Mouse (Mus musculus) kidney, embryonic 16.5 days (tissue): ENCODE results near the gene Cbr3. TPM values are rescaled to one million over a fixed set of nuclear protein-coding genes. Genes with fewer than 3 reads are reported as not detected.

Experiments
- ATAC-seq: fragments of 200-750 bp; cut with Nextera tagmentation; 2 replicates; pipeline ENCODE4 v1.8.0; 2017; ENCODE audit warnings: moderate TSS enrichment; ENCODE audit not compliant: low FRiP score, low TSS enrichment
- H3K27ac ChIP-seq: fragments of 300-500 bp; sonication (generic); 2 replicates; pipeline ENCODE4 v1.5.1; 2014; ENCODE audit warnings: low read length
- H3K27me3 ChIP-seq: fragments of 300-500 bp; sonication (generic); 2 replicates; pipeline ENCODE4 v1.6.1; 2014; ENCODE audit warnings: low read length, control low read depth, mixed read lengths; ENCODE audit not compliant: insufficient read depth
- H3K36me3 ChIP-seq: fragments of 300-500 bp; sonication (generic); 2 replicates; pipeline ENCODE4 v1.6.1; 2014; ENCODE audit warnings: low read length, control low read depth, mixed read lengths; ENCODE audit not compliant: insufficient read depth
- H3K4me1 ChIP-seq: fragments of 300-500 bp; sonication (generic); 2 replicates; pipeline ENCODE4 v1.6.1; 2014; ENCODE audit warnings: low read length, control low read depth, mixed read lengths; ENCODE audit not compliant: insufficient read depth
- H3K4me2 ChIP-seq: fragments of 300-500 bp; sonication (generic); replicated peaks from 2 replicates; pipeline ENCODE4 v1.6.1; 2014; ENCODE audit warnings: low read depth, low read length
- H3K4me3 ChIP-seq: fragments of 300-500 bp; sonication (generic); 2 replicates; pipeline ENCODE4 v1.5.1; 2014; ENCODE audit warnings: mild to moderate bottlenecking, low read length
- H3K9ac ChIP-seq: fragments of 300-500 bp; sonication (generic); replicated peaks from 2 replicates; pipeline ENCODE4 v1.6.1; 2014; ENCODE audit warnings: low read length
- H3K9me3 ChIP-seq: fragments of 300-500 bp; sonication (generic); 2 replicates; pipeline ENCODE4 v1.6.1; 2016; ENCODE audit warnings: low read length, control low read depth
- WGBS: fragments of 180-500 bp; shearing (Covaris S2); extraction: QIAGEN DNeasy Blood & Tissue Kit; methylation state at CpG from one replicate; pipeline ENCODE4 v1.1.7; 2014; 5-methylcytosine and 5-hydroxymethylcytosine counted together
- polyA plus RNA-seq: library from polyadenylated mRNA; unstranded; fragments of >200 nt; fragmentation: Nextera tagmentation; extraction: Ambion mirVana; gene quantifications from 2 replicates; pipeline ENCODE4 v1.2.1, GENCODE M21; 2015

Cbr3 gene
- polyA plus RNA-seq, 1 experiment from 2014 or later = 8.6 TPM

GRCm38 (mm10) chr16:93722476-93722875 is 39.5 kb downstream of the Cbr3 start:
- no peak for ATAC-seq
- WGBS = 72% methylated on average over 2 of the region's 2 CpGs
- H3K4me1 ChIP-seq = peaks cover 1% of the 10 kb centered on the region

GRCm38 (mm10) chr16:93725417-93726144 is 42.6 kb downstream of the Cbr3 start:
- 54% methylated on average over 8 of the region's 8 CpGs for WGBS
- no peaks in the 10 kb centered on the region for H3K9me3 ChIP-seq
- H3K4me1 ChIP-seq = peaks cover 18% of the 10 kb centered on the region
- no peak overlapping the region for H3K4me3 ChIP-seq
- no peak overlapping the region for H3K4me2 ChIP-seq
- no peak overlapping the region for H3K27ac ChIP-seq
- no peak for ATAC-seq
- no peaks in the 10 kb centered on the region for H3K27me3 ChIP-seq
- H3K36me3 ChIP-seq = no peaks in the 10 kb centered on the region
- H3K9ac ChIP-seq = no peak overlapping the region

More at GRCm38 (mm10) chr16:93722476-93722875, 39.5 kb downstream of the Cbr3 start:
- Histone ChIP-seq H3K9ac (no peak overlapping the region), H3K27me3 (no peaks in the 10 kb centered on the region), H3K27ac (no peak overlapping the region), H3K36me3 (no peaks in the 10 kb centered on the region), H3K4me3 (no peak overlapping the region), H3K9me3 (no peaks in the 10 kb centered on the region), H3K4me2 (no peak overlapping the region)

GRCm38 (mm10) chr16:93726186-93726585 is 43.2 kb downstream of the Cbr3 start:
- Histone ChIP-seq H3K27ac (no peak overlapping the region), H3K9ac (no peak overlapping the region), H3K9me3 (no peaks in the 10 kb centered on the region), H3K4me2 (no peak overlapping the region), H3K4me3 (no peak overlapping the region), H3K27me3 (no peaks in the 10 kb centered on the region), H3K4me1 (peaks cover 18% of the 10 kb centered on the region), H3K36me3 (no peaks in the 10 kb centered on the region)
- ATAC-seq = no peak
- 76% methylated on average over 4 of the region's 4 CpGs for WGBS

GRCm38 (mm10) chr16:93728676-93729075 is 45.7 kb downstream of the Cbr3 start:
- Histone ChIP-seq H3K9me3 (no peaks in the 10 kb centered on the region), H3K4me3 (no peak overlapping the region), H3K4me2 (no peak overlapping the region), H3K36me3 (no peaks in the 10 kb centered on the region), H3K27ac (no peak overlapping the region), H3K9ac (no peak overlapping the region), H3K27me3 (no peaks in the 10 kb centered on the region), H3K4me1 (peaks cover 18% of the 10 kb centered on the region)
- no peak for ATAC-seq
- 58% methylated on average over 9 of the region's 9 CpGs for WGBS

GRCm38 (mm10) chr16:93729801-93730721 is 47.0 kb downstream of the Cbr3 start:
- no peak overlapping the region for H3K4me3 ChIP-seq
- H3K4me1 ChIP-seq = peaks cover 24% of the 10 kb centered on the region
- H3K27ac ChIP-seq = no peak overlapping the region
- H3K4me2 ChIP-seq = no peak overlapping the region
- no peak for ATAC-seq
- no peaks in the 10 kb centered on the region for H3K9me3 ChIP-seq
- H3K36me3 ChIP-seq = no peaks in the 10 kb centered on the region
- no peak overlapping the region for H3K9ac ChIP-seq
- no peaks in the 10 kb centered on the region for H3K27me3 ChIP-seq
- WGBS = 74% methylated on average over 23 of the region's 23 CpGs

- Histone ChIP-seq H3K4me1 (peaks cover 24% of the 10 kb centered on the region), H3K4me3 (no peak overlapping the region), H3K4me2 (no peak overlapping the region), H3K9ac (no peak overlapping the region), H3K27me3 (no peaks in the 10 kb centered on the region), H3K36me3 (no peaks in the 10 kb centered on the region), H3K9me3 (no peaks in the 10 kb centered on the region), H3K27ac (no peak overlapping the region)
- WGBS = 90% methylated on average over 8 of the region's 8 CpGs
- no peak for ATAC-seq
Observed at GRCm38 (mm10) chr16:93731310-93731709, 48.3 kb downstream of the Cbr3 start.

GRCm38 (mm10) chr16:93732875-93733569 is 50.0 kb downstream of the Cbr3 start:
- no peak for ATAC-seq
- no peaks in the 10 kb centered on the region for H3K9me3 ChIP-seq
- 56% methylated on average over 18 of the region's 18 CpGs for WGBS

GRCm38 (mm10) chr16:93739251-93739650 is 56.2 kb downstream of the Cbr3 start:
- no peaks in the 10 kb centered on the region for H3K36me3 ChIP-seq
- H3K4me3 ChIP-seq = no peak overlapping the region
- ATAC-seq = no peak
- H3K27me3 ChIP-seq = no peaks in the 10 kb centered on the region
- no peak overlapping the region for H3K27ac ChIP-seq
- H3K9me3 ChIP-seq = no peaks in the 10 kb centered on the region
- 82% methylated on average over 11 of the region's 11 CpGs for WGBS
- H3K4me2 ChIP-seq = no peak overlapping the region
- H3K4me1 ChIP-seq = peaks cover 6% of the 10 kb centered on the region; the same call in 1 of the 2 replicates
- H3K9ac ChIP-seq = no peak overlapping the region

More at GRCm38 (mm10) chr16:93732875-93733569, 50.0 kb downstream of the Cbr3 start:
- no peak overlapping the region for H3K4me3 ChIP-seq
- no peak overlapping the region for H3K4me2 ChIP-seq
- no peaks in the 10 kb centered on the region for H3K36me3 ChIP-seq
- H3K9ac ChIP-seq = no peak overlapping the region
- peaks cover 24% of the 10 kb centered on the region for H3K4me1 ChIP-seq
- no peak overlapping the region for H3K27ac ChIP-seq
- no peaks in the 10 kb centered on the region for H3K27me3 ChIP-seq
